In genomic region chr3:122519082-122519481, GRCm38 (mm10) we compare ENCODE assay signal across 12 mouse cellular contexts.
DNase-seq lines count a peak whose midpoint lies in the region; ATAC-seq and TF ChIP-seq lines count a peak whose summit lies in the region.
"Had no signal": no experiment of that assay in that cellular context is flagged by ENCODE, and none has a peak within 500 bp of the region (broad histone marks: within the 10 kb centered on the region; RNA-seq: fewer than 3 reads in every experiment).

No protein-coding gene starts in this region.

- H3K27me3 ChIP-seq in G1E (ENCODE audit: insufficient read depth, low read length) = no peaks in the 10 kb centered on the region; the same call in 1 of the 2 replicates
- peaks cover 14% of the 10 kb centered on the region for H3K27me3 ChIP-seq in embryonic facial prominence, embryonic 10.5 days (replicated peaks; ENCODE audit: low read depth, poor library complexity, severe bottlenecking)
- no peaks in the 10 kb centered on the region for H3K27me3 ChIP-seq in hindbrain, embryonic 13.5 days
- no peaks in the 10 kb centered on the region for H3K27me3 ChIP-seq in midbrain, embryonic 12.5 days
- H3K27me3 ChIP-seq in kidney, embryonic 15.5 days = no peaks in the 10 kb centered on the region
- H3K27me3 ChIP-seq: lung, embryonic 15.5 days had no signal

- no peaks in the 10 kb centered on the region for H3K36me3 ChIP-seq in G1E (replicated peaks)
- H3K36me3 ChIP-seq in embryonic facial prominence, embryonic 10.5 days (replicated peaks) = peaks cover 16% of the 10 kb centered on the region; the same call in 1 of the 2 replicates
- H3K36me3 ChIP-seq in hindbrain, embryonic 13.5 days = no peaks in the 10 kb centered on the region
- peaks cover 7% of the 10 kb centered on the region; the same call in 1 of the 2 replicates for H3K36me3 ChIP-seq in midbrain, embryonic 12.5 days
- H3K36me3 ChIP-seq in kidney, embryonic 15.5 days = peaks cover 14% of the 10 kb centered on the region
- H3K36me3 ChIP-seq: lung, embryonic 15.5 days had no signal

- H3K4me3 ChIP-seq in G1E (ENCODE audit: low read depth, low read length) = peak overlapping the region; percentile 14; the same call in 1 of the 2 replicates
- H3K4me3 ChIP-seq in embryonic facial prominence, embryonic 10.5 days = no peak overlapping the region
- no peak overlapping the region for H3K4me3 ChIP-seq in hindbrain, embryonic 13.5 days
- no peak overlapping the region for H3K4me3 ChIP-seq in midbrain, embryonic 12.5 days
- no peak overlapping the region for H3K4me3 ChIP-seq in layer of hippocampus, adult 2 months
- H3K4me3 ChIP-seq in kidney, embryonic 15.5 days (replicated peaks) = no peak overlapping the region
- H3K4me3 ChIP-seq: lung, embryonic 15.5 days had no signal

- H3K27ac ChIP-seq in embryonic facial prominence, embryonic 10.5 days (replicated peaks) = peak overlapping the region; percentile 75
- H3K27ac ChIP-seq in hindbrain, embryonic 13.5 days = peak overlapping the region; percentile 81
- peak overlapping the region; percentile 44 for H3K27ac ChIP-seq in midbrain, embryonic 12.5 days (replicated peaks)
- H3K27ac ChIP-seq in layer of hippocampus, adult 2 months = no peak overlapping the region
- no peak overlapping the region for H3K27ac ChIP-seq in kidney, embryonic 15.5 days
- H3K27ac ChIP-seq: lung, embryonic 15.5 days; stomach, postnatal 0 days had no signal

- intact Hi-C loops in left cerebral cortex, postnatal 4 days (cut with DNase I) = no loop called here

- no peaks in the 10 kb centered on the region for H3K4me1 ChIP-seq in G1E (ENCODE audit: insufficient read depth, low read depth, low read length)
- peaks cover 82% of the 10 kb centered on the region for H3K4me1 ChIP-seq in embryonic facial prominence, embryonic 10.5 days
- peaks cover 32% of the 10 kb centered on the region for H3K4me1 ChIP-seq in hindbrain, embryonic 13.5 days (replicated peaks)
- peaks cover 15% of the 10 kb centered on the region for H3K4me1 ChIP-seq in midbrain, embryonic 12.5 days
- H3K4me1 ChIP-seq in kidney, embryonic 15.5 days = peaks cover 51% of the 10 kb centered on the region

- ATAC-seq in G1E (ENCODE audit: extremely low read depth, insufficient number of reproducible peaks, low FRiP score, poor library complexity, severe bottlenecking) = no peak
- ATAC-seq in hindbrain, embryonic 13.5 days (ENCODE audit: low FRiP score) = no peak
- no peak for ATAC-seq in midbrain, embryonic 12.5 days (ENCODE audit: low FRiP score, low read depth)
- no peak for ATAC-seq in kidney, embryonic 15.5 days (replicated peaks; ENCODE audit: low FRiP score)

- H3K4me2 ChIP-seq in hindbrain, embryonic 13.5 days = 0 out of 2 replicates have a peak overlapping the region, but pooled peaks have one; percentile 15
- no peak overlapping the region for H3K4me2 ChIP-seq in midbrain, embryonic 12.5 days (replicated peaks)
- H3K4me2 ChIP-seq in kidney, embryonic 15.5 days = no peak overlapping the region
- H3K4me2 ChIP-seq: lung, embryonic 15.5 days had no signal

- H3K9me3 ChIP-seq in G1E (replicated peaks) = no peaks in the 10 kb centered on the region
- no peaks in the 10 kb centered on the region for H3K9me3 ChIP-seq in embryonic facial prominence, embryonic 10.5 days
- no peaks in the 10 kb centered on the region for H3K9me3 ChIP-seq in hindbrain, embryonic 13.5 days
- no peaks in the 10 kb centered on the region for H3K9me3 ChIP-seq in midbrain, embryonic 12.5 days
- H3K9me3 ChIP-seq in kidney, embryonic 15.5 days (replicated peaks) = no peaks in the 10 kb centered on the region
- H3K9me3 ChIP-seq: lung, embryonic 15.5 days had no signal

- no peak for DNase-seq in G1E (ENCODE audit: low spot score)
- DNase-seq in embryonic facial prominence, embryonic 10.5 days (ENCODE audit: low spot score) = peak; percentile 35
- no peak for DNase-seq in layer of hippocampus, adult 2 months (ENCODE audit: low spot score in 2 of 2)
- no peak for DNase-seq in left cerebral cortex, postnatal 4 days
- DNase-seq in thymus, postnatal 0 days (ENCODE audit: low spot score) = no peak
- DNase-seq: kidney, adult 9 months; right cerebral cortex, postnatal 25 days had no signal

- H3K9ac ChIP-seq in hindbrain, embryonic 13.5 days = no peak overlapping the region
- H3K9ac ChIP-seq in midbrain, embryonic 12.5 days (replicated peaks) = no peak overlapping the region
- H3K9ac ChIP-seq in kidney, embryonic 15.5 days = no peak overlapping the region
- H3K9ac ChIP-seq: lung, embryonic 15.5 days had no signal

- WGBS in embryonic facial prominence, embryonic 10.5 days = 47% methylated on average over 13 of the region's 13 CpGs
- WGBS in hindbrain, embryonic 13.5 days = 45% methylated on average over 13 of the region's 13 CpGs
- WGBS in midbrain, embryonic 12.5 days = 55% methylated on average over 13 of the region's 13 CpGs
- WGBS in kidney, embryonic 15.5 days = 28% methylated on average over 13 of the region's 13 CpGs

- no peak for TF ChIP-seq CTCF in G1E (IDR thresholded peaks at IDR 0.05; ENCODE audit: low read depth, low read length)
- TF ChIP-seq CTCF in layer of hippocampus, adult 2 months (conservative IDR thresholded peaks at IDR 0.05) = no peak

Comparison
In these comparisons a context has a peak if more than half of its experiments do, and no peak if none do; other contexts are left out.
1. H3K27ac ChIP-seq: peak in embryonic facial prominence, embryonic 10.5 days (single experiment), hindbrain, embryonic 13.5 days (single experiment) and midbrain, embryonic 12.5 days (single experiment); none in layer of hippocampus, adult 2 months (single experiment) and kidney, embryonic 15.5 days (single experiment).